Mouse (Mus musculus) embryonic facial prominence, embryonic 14.5 days (tissue): ENCODE results near the gene Isca1. TPM values are rescaled to one million over a fixed set of nuclear protein-coding genes. Genes with fewer than 3 reads are reported as not detected.
A peak's percentile ranks its signal among the peaks of the same experiment; 100 is the strongest.
"Not testable (repeated sequence)": the region's sequence is repeated elsewhere in the genome, so short reads cannot be mapped to it uniquely, and the experiment has no call there.

Source experiments
- ATAC-seq: fragments of 200-750 bp; cut with Nextera tagmentation; 2 replicates; pipeline ENCODE4 v1.8.0; 2017; ENCODE audit warnings: low read depth, moderate number of reproducible peaks, moderate TSS enrichment
- DNase-seq: peaks from one replicate; pipeline ENCODE4 v3.0.0-alpha.2; 2015; ENCODE audit warnings: low spot score
- H3K27ac ChIP-seq: fragments of 300-500 bp; sonication (generic); replicated peaks from 2 replicates; pipeline ENCODE4 v1.5.1; 2014; ENCODE audit warnings: low read depth, mild to moderate bottlenecking, low read length, moderate library complexity
- H3K27me3 ChIP-seq: fragments of 300-500 bp; sonication (generic); replicated peaks from 2 replicates; pipeline ENCODE4 v1.6.1; 2014; ENCODE audit warnings: low read length; ENCODE audit not compliant: control insufficient read depth, insufficient read depth
- H3K36me3 ChIP-seq: fragments of 300-500 bp; sonication (generic); 2 replicates; pipeline ENCODE4 v1.6.1; 2014; ENCODE audit warnings: low read length, mixed read lengths; ENCODE audit not compliant: control insufficient read depth, insufficient read depth
- H3K4me1 ChIP-seq: fragments of 300-500 bp; sonication (generic); 2 replicates; pipeline ENCODE4 v1.6.1; 2014; ENCODE audit warnings: antibody characterized with exemption, low read length; ENCODE audit not compliant: control insufficient read depth, insufficient read depth
- H3K4me2 ChIP-seq: fragments of 300-500 bp; sonication (generic); 2 replicates; pipeline ENCODE4 v1.6.1; 2014; ENCODE audit warnings: low read depth, mild to moderate bottlenecking, low read length, moderate library complexity, mixed read lengths
- H3K4me3 ChIP-seq: fragments of 300-500 bp; sonication (generic); 2 replicates; pipeline ENCODE4 v1.5.1; 2014; ENCODE audit warnings: low read depth, mild to moderate bottlenecking, low read length
- H3K9ac ChIP-seq: fragments of 300-500 bp; sonication (generic); 2 replicates; pipeline ENCODE4 v1.6.1; 2014; ENCODE audit warnings: low read depth, mild to moderate bottlenecking, low read length, moderate library complexity, mixed read lengths
- H3K9me3 ChIP-seq: fragments of 300-500 bp; sonication (generic); 2 replicates; pipeline ENCODE4 v1.6.1; 2016; ENCODE audit warnings: low read length; ENCODE audit not compliant: control insufficient read depth
- WGBS: fragments of 180-500 bp; shearing (Covaris S2); extraction: QIAGEN DNeasy Blood & Tissue Kit; methylation state at CpG from one replicate; pipeline ENCODE4 v1.1.7; 2014; 5-methylcytosine and 5-hydroxymethylcytosine counted together
- polyA plus RNA-seq: library from polyadenylated mRNA; unstranded; fragments of >200 nt; fragmentation: Nextera tagmentation; extraction: Ambion mirVana; gene quantifications from 2 replicates; pipeline ENCODE4 v1.2.1, GENCODE M21; 2014

Gene Isca1
- polyA plus RNA-seq, 1 experiment from 2014 or later = 147 TPM

DNA sequence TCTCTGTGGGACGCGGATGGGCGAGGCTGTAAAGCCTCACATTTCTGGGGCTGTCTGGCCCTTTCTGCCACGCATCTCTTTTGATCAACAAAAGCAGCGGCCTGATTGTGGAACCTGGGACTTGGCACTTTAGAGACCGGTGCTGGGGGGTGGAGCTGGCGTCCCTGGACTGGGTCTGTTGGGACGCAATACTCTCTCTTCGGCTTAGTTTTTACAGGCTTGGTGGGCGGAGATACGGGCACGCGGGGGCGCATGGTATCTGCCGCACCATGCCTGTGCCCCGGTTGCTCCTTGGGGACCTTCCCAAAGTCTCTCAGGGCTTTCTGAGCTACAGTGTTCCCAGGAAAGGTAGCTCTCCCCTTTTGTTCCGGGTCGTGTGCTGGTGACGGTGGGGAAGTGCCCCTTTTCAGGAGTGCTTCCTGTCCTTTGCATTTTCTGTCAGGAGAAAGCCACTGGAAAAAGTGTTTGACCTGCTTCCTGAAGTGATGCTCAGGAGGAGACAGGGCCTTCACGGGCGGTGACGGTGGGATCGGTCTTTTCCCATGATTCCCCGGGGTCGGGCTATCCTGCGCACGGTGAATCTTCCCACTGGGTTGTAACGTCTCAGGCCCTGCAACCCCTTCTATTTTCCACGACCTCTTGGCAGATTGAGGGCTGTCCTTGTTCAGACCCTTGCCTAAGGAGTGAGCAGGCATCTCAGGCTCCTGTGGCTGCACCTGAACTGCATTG is 43.3 kb downstream of the Isca1 start:
- DNase-seq = no peak
- no peaks in the 10 kb centered on the region for H3K27me3 ChIP-seq
- peak overlapping the region; percentile 48; the same call in 1 of the 2 replicates for H3K9ac ChIP-seq
- no peak for ATAC-seq
- 32% methylated on average over 29 of the region's 29 CpGs for WGBS
- no peaks in the 10 kb centered on the region for H3K9me3 ChIP-seq
- H3K36me3 ChIP-seq = no peaks in the 10 kb centered on the region
- H3K27ac ChIP-seq = no peak overlapping the region
- 0 out of 2 replicates have a peak, but pooled peaks cover 6% of the 10 kb centered on the region for H3K4me1 ChIP-seq
- H3K4me3 ChIP-seq = peak overlapping the region; percentile 16; the same call in 1 of the 2 replicates
- H3K4me2 ChIP-seq = peak overlapping the region; percentile 41

DNA sequence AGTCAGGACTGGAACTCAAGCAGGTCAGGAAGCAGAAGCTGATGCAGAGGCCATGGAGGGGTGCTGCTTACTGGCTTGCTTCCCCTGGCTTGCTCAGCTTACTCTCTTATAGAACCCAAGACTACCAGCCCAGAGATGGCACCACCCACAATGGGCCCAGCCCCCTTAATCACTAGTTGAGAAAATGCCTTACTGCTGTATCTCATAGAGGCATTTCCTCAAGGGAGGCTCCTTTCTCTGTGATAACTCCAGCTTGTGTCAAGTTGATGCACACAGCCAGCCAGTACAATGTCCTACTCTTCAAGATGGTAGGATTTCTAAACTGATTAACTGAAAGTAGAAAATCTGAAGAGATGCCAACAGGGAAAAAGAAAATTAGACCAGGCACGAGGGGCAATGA is 47.5 kb downstream of the Isca1 start:
- DNase-seq, H3K9ac ChIP-seq, H3K4me2 ChIP-seq, H3K9me3 ChIP-seq, H3K27me3 ChIP-seq, H3K4me3 ChIP-seq, H3K27ac ChIP-seq, ATAC-seq, H3K36me3 ChIP-seq: not testable (repeated sequence)
- H3K4me1 ChIP-seq = peaks cover 14% of the 10 kb centered on the region; the same call in 1 of the 2 replicates
- WGBS = 74% methylated on average over 1 of the region's 1 CpGs

DNA sequence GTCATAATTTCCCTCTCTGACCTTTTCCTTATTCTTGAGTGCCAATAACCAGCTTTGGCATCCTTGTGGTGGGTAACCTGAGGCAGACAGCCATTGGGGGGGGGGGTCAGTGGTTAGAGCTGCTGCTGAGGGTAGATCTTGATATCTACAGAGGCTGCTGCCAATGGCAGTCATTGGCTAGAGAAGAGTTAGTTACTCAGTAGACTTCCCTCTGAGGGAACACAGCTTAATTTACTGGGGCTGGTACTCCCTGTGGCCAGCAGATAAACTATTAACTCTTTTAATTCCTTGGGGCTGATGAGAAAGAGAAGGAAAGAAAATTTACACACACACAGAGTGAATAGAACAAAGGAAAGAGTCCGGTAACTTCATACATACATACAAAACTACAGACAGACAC is 50.1 kb downstream of the Isca1 start:
- no peak overlapping the region for H3K4me3 ChIP-seq
- peak overlapping the region; percentile 22; the same call in 1 of the 2 replicates for H3K27ac ChIP-seq
- H3K4me2 ChIP-seq = no peak overlapping the region
- ATAC-seq (no peak), DNase-seq (no peak)
- WGBS = 100% methylated on average over 1 of the region's 1 CpGs
- no peaks in the 10 kb centered on the region for H3K27me3 ChIP-seq
- H3K4me1 ChIP-seq = peaks cover 8% of the 10 kb centered on the region; the same call in 1 of the 2 replicates
- H3K9ac ChIP-seq = no peak overlapping the region
- no peaks in the 10 kb centered on the region for H3K36me3 ChIP-seq
- no peaks in the 10 kb centered on the region for H3K9me3 ChIP-seq

DNA sequence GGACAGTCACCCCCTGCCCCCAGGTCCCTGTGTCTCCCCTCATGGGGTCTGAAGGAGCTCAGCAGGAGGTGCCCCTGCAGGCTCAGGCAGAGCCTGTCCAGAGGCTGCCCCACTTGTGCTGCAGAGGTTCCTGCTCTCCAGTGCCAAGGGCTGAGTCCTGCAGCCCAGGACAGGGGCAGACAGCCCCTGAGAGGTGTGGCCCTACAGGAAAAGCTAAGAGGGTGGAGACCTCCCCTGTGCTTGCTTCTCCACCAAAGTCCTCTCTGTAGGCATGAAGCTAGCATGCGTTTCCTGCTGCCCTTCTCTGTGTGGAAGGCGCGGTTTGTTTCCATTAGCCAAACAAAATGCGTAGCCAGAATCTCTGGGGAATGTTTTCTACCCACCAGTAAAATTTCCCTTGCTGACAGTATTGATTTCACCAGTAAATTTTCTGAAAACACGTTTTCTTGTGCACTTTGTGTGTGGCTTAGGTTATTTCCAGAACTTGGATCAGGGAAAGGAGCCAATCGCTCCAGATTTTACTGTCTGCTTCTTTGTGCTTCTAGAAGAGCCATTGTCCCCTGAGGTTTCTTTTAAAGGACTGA is 50.7 kb downstream of the Isca1 start:
- H3K27me3 ChIP-seq, H3K4me3 ChIP-seq, H3K4me2 ChIP-seq, H3K9me3 ChIP-seq, H3K9ac ChIP-seq, H3K4me1 ChIP-seq, H3K36me3 ChIP-seq: not testable (repeated sequence)
- peak overlapping the region; percentile 22; the same call in 1 of the 2 replicates for H3K27ac ChIP-seq
- WGBS = 23% methylated on average over 6 of the region's 6 CpGs
- ATAC-seq (peak; percentile 57; the same call in 1 of the 2 replicates), DNase-seq (peak; percentile 67)

DNA sequence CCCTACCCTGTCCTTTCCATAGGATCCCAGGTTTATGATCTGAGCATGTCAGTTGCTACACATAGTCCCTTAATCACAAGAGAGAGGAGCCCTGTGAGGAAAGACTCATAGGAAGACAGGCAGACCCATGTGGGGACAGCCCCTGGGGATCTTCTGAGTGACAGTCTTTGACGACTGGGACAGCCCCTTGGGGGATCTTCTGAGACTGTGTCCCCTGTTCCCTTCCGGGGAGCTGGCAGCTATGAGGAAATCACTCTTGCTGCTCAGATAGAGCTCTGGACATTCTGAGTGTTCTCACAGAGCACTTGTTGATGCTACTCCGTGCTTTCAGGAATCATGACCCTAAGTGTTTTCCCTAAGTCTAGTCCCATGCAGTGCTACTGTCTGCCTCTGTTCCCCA is 55.9 kb downstream of the Isca1 start:
- H3K36me3 ChIP-seq = no peaks in the 10 kb centered on the region
- no peaks in the 10 kb centered on the region for H3K9me3 ChIP-seq
- no peak overlapping the region for H3K4me2 ChIP-seq
- H3K4me1 ChIP-seq = no peaks in the 10 kb centered on the region
- ATAC-seq (no peak), DNase-seq (no peak)
- H3K9ac ChIP-seq = no peak overlapping the region
- H3K27ac ChIP-seq = no peak overlapping the region
- WGBS = 33% methylated on average over 3 of the region's 3 CpGs
- H3K4me3 ChIP-seq = no peak overlapping the region
- H3K27me3 ChIP-seq = no peaks in the 10 kb centered on the region

DNA sequence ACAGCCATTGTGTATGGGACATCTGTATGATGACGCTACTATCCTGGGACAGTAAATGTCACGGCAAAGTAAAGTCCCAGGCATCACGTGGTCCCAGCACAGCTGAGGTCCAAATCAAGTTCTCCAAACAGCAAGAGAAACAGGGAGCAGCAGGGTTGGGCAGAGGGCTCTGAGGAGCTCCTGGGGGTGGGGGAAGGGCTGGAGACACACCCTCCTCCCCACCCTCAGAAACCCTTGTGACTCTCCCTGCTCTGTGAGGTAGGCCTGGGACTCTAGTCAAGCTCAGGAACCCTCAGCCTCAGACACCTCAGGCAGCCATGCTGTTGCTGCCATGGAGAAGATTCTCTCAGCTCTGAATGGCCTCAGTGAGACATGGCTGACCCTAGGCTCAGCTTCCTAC is 57.6 kb downstream of the Isca1 start, which contains the start of gene Spata31d1b:
Gene Spata31d1b (plus strand): TSS at position 301 of the 400 bp plus-strand sequence.
- not testable (repeated sequence) for ATAC-seq, H3K27me3 ChIP-seq, H3K4me1 ChIP-seq, H3K36me3 ChIP-seq, H3K4me3 ChIP-seq, H3K27ac ChIP-seq, H3K9me3 ChIP-seq, H3K9ac ChIP-seq, H3K4me2 ChIP-seq, DNase-seq
- 54% methylated on average over 3 of the region's 3 CpGs for WGBS

DNA sequence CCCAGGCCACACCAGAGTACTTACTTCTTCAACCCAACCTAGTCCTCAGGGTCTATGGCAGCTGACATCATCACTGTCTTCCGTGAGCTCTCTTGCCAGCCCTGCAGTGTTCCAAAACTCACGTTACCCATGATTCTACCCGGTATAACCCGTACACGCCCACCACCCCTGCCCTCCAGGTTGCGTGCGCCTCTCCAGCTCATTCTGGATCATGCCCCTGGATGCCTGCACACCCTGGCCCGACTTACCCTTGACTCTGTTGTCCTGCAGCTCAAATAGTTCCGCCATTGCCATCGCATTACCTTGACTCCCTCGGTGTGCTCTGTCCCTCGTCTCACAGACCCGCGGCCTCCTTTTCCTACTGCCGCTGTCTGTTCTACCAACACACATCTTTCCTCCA is 59.4 kb downstream of the Isca1 start, which contains the start of gene Spata31d1a:
Gene Spata31d1a (minus strand): TSS at position 101 of the 400 bp plus-strand sequence.
- H3K27ac ChIP-seq = no peak within 1 kb of the TSS
- no peaks in the 10 kb centered on the region for H3K36me3 ChIP-seq
- H3K4me2 ChIP-seq = no peak within 1 kb of the TSS
- no peaks in the 10 kb centered on the region for H3K9me3 ChIP-seq
- DNase-seq (no peak), ATAC-seq (no peak)
- no peaks in the 10 kb centered on the region for H3K4me1 ChIP-seq
- no peaks in the 10 kb centered on the region for H3K27me3 ChIP-seq
- H3K9ac ChIP-seq = no peak within 1 kb of the TSS
- no peak within 1 kb of the TSS for H3K4me3 ChIP-seq
- WGBS = 92% methylated on average over 15 of the region's 15 CpGs
